Mouse (Mus musculus): ENCODE data around the gene Abhd16b.

The Abhd16b gene

DNA sequence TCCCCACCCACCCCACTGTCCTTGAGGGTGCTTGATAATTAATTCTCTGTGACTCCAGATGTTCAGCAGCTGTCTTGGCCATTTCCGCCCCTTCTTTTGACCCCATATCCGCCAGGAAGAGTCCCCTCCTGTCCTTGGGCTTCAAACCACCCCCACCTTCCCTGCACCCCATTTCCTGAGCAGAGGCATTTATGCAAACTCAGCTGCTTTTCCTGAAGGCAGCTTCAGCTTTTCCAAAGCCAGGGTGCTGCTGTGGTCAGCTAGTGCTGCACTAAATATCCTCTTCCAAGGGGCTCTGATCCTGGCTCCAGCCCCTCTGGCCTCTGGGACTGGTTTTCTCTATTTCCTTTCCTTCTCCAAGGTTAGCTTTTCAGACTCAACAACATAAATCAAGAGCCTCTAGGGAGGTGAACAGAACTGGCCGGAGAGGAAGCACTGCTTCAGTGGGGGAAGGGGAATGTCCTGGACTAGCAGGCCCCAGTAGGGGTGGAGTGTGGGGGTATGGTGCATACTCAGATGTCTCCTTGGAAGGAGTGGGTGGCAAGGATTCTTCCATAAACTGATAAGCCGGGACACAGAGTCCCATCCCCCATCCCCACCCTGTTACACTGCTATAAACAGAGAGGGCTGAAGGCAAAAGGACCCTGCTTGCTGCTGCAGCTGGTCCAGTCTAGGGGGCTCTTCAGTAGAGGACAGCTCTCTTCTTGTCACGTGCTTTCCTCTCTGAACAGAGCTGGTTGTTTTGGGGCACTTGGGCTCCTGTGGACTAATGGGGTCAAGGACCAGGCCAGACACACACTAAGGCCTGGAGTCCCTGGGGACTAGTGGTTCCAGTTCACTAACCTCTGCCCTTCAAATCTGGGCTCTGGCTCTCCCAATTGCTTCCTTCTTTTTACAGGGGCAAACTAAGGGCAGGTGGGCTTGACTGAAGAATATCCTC, 5.4 kb upstream of the Abhd16b start:
- DNase-seq: no peak

DNA sequence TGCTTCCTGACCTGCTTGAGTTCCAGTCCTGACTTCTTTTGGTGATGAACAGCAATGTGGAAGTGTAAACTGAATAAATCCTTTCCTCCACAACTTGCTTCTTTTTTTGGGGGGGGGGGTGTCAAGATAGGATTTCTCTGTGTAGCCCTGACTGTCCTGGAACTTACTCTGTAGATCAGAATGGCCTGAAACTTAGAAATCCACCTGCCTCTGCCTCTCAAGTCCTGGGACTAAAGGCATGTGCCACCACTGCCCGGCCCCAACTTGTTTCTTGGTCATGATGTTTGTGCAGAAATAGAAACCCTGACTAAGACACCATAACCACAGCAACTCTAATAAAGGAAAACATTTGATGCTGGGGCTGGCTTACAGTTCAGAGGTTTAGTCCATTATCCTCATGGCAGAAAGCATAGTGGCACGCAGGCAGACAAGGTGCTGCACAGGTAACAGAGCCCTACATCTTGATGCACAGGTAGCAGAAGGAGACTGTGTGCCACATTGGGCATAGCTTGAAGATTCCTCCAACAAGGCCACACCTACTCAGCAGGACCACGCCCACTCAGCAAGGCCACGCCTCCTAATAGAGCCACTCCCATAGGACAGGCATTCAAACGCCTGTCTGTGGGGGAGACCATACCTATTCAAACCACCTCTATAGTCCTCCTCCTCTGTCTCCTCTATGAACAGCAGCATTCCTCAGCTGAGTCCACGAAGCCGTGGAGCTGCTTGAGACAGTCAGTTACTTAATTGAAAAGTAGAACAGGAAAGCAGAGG, 1.4 kb upstream of the Abhd16b start:
- peak; percentile 67 for DNase-seq

DNA sequence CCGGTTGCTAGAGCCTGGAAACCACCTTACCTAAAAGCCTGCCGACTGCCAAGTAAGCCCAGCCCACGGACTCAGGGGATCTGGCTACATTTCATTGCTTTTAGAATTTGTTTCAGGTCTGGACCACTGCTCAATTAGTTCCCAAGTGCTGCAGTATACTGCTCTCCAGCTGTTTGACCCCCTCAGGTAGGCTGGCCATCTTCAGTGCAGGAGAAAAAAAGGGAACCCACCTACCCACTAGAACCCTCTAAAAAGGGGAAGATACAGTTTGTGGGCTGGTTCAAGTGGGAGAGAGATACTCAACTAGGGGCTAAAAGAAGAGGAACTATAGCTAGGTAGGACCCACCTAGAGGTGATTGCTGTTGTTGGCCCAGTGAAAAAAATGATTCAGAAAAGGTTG, 800 bp upstream of the Abhd16b start:
- no peak for DNase-seq

DNA sequence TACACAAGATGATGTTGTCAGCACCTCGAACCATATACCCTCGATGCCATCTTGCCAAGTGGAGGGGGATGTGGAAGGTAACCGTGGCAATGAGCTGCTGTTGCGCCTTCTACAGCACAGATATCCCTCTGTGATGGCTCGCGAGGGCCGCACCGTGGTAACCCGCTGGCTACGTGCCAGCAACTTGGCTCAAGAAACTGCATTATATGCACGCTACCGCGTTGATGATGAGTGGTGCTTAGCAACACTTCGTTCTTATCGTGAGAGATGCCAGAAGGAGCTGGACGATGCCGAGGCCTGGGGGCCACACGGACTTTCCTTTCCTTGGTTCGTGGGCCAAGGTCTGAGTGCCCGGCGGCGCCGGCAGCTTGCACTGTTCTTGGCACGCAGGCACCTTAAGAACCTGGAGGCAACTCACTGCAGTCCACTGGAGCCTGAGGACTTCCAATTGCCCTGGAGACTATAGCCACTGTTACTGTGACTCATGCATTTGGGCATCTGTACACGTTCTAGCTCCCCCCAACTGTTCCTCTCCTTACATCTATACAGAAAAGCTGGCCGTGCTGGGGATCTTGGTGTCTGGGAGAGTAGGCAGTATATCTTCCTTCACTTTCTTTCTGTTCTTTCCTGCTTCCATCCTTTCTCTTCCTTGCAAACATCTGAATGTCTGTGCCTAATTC, 1.4 kb downstream of the Abhd16b start:
- no peak for DNase-seq

DNA sequence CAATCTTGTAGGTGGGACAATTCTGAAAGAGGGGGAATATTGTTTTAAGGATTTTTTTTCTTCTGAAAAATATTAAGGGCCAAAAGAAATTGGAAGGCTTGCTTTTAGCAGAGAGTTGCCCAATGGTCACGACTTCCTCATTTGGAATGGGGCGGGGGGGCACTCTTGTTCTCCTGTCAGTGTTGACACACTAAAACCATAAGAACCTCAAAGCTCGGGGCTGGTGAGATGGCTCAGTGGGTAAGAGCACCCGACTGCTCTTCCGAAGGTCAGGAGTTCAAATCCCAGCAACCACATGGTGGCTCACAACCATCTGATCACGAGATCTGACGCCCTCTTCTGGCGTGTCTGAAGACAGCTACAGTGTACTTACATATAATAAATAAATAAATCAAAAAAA, 2.8 kb downstream of the Abhd16b start:
- DNase-seq: peak; percentile 21

DNA sequence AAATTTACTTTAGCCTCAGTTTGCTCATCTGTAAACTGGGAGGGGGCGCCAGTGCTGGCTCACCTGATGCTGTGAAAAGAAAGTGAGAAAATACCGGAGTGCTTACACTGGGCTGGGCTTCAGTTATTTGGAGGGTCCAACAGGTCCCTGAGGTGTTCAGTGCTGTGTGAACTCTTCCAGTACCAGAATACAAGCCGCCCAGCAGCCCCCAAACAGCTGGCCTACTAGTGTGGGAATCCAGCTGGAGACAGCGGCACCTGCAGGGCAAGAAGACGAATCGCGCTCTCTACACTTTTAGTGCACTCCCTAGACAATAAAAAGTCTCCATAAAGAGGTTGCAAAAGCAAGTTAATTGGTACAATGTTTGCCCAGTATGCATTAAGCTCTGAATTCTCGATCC, 3.3 kb downstream of the Abhd16b start:
- DNase-seq: peak; percentile 84

DNA sequence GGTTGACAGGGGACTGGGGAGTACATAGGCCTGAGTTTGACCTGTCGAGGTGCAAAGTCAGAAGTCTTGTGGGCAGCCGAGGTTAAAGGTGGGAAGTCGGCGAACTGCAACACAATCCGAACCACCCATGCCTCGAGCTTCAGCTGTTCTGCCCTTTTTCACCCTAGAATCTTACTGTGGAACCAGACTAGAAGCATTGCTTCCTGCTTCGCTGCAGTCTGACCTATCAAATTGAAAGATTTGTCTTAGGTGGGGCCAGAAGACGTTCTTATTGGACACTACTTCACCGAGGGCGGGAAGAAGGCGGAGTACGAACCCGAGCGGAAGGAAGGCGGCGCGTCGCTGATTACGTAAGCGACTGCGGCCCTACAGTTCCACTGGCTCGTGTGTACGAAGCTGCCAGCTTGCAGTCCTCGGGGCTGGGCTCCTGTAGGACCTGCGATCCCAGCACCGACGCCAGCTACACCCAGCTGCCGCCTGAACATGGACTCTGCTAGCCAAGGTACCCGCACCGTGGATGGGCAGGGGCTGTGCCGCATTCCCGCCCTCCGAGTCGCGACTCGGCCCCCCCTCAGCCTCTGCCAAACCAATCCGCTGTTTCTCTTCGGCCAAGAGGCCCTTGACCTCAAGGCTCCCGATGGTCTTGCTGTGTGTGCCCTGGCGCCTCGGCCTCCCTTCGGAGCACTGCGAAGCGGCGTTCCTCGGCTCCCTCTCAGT, 4.0 kb downstream of the Abhd16b start, which contains the start of gene Tpd52l2:
Tpd52l2 (plus strand) TSS at position 312 of the 717 bp plus-strand sequence.
- DNase-seq: peak; percentile 91

DNA sequence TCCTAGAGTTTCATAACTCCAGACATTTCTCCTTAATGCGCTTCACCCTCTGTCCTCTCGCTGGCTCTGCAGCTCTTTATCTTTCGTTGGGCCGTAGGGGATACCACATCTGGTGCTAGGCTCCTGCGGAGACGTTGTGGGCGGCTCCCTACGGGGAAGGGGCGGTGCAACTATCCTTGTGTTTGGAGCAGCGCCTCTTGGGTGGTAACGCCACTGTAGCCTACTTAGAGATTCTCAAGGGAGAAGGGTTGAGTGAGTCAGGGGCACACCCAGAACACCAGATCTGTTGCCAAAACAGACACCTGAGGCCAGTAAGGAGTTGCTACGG, 4.5 kb downstream of the Abhd16b start:
- peak; percentile 64 for DNase-seq

DNA sequence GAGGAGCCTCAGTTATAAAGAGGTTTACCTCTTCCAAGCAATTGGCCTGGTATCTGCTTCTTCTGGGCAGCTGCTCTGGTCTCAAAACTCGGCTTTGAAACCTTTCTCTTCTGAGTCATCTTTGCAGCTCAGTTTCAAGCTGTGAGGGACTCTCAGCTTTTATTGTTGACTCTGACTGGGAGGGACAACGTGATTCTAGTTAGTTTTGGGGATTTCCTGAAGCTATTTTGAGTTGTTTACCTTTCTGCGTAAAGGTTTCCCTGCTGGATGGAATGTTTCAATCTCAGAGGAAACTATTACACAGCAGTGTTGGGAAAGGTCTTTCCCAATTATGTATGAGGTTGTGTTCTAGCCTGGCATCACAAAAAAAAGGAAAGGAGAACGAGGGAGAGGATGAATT, 5.6 kb downstream of the Abhd16b start:
- DNase-seq: no peak

DNA sequence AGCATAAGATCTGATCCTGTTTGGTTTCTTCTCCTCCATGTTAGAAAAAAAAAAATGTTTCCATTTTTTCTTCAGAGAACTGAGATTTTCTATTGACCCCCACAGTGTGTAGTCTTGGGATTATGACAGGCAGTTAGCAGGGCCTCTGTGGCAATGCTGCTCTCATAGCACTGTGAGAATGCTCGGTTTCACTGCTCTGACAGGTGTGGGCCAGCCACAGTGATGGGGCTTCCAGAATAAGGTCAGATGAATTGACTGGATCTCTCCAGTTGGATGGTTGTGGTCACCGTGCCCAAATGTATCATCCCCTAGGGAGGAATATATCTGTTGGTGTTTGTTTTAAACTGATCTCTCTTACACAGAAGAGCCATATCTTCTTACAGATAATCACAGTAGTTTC, 16.2 kb downstream of the Abhd16b start:
- DNase-seq: no peak

DNA sequence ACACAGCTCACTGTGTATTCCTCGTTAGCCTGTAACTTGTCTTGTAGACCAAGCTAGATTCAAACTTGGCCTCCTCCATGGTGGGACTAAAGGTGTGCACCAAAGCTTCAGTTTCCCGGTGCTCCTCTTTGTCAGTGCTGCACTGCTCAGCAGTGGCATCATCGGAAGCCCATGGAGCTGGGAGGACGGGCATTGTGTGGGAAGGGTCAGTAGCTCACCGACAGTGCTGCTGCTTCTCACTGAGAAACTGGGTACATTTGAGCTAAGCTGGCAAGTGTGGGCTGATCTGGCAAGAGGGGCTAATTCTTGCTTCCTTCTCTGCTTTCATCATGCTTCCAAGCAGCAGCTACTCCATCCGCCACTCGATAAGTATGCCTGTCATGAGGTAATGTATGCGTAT, 18.2 kb downstream of the Abhd16b start:
- no peak for DNase-seq

DNA sequence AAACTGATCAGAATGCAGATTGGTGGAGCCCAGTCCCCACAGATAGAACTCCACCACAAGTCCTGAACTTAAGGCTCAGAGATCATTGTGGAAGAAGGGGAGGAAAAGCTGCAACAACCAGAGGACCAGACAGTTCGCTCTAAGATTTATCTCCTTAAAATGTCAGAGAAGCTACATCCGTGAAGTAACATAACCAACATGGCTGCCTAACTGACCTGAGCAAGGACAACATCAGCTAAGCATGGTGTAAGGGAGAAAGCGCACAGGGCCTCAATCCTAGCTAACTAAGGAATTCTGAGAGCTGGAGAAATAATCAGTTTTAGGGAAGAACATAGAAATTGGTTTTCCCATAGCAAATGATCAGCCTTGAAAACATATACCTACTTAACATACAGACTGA, 26.2 kb downstream of the Abhd16b start:
- no peak for DNase-seq

DNA sequence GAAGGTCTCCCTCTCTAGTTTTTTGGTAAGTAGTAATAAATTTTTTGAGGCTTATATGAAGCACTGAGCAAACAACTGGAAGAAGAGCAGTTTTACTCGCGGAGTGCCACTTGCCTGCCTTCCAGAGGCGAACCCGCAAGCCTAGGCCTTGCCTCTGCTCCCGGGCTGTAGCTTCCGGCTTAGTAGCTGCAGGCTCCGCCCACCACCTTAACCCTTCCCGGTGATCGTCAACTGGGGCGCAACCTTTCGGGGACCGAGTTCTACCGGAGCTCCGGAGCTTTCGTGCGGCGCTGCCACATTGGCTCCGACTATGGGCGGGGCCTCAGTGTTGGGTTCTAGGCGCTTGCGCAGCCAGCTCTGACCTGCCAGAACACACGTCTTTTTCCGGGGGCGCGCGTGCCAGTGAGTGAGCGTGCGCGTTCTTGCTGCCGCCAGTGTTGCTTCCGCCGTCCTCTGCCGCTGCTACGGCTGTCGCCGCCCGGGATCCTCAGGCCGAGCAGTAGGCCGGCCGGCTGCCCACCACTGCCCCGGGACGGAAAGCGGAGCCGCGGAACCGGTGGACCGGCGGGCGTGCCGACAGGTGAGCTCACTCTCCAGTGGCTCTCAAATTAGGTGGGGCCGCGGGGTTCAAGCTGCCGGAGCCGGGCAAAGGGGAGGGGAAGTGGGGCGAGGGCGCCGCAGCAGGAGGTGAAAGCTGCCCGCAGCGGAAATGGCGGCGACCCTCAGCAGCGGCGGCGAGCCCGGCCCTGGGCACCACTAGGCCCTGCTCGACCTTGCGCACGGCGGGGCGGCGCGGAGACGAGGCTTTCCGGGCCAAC, 27.3 kb downstream of the Abhd16b start, which contains the start of gene Dnajc5:
Dnajc5 (plus strand) TSS at position 368 of the 818 bp plus-strand sequence.
- peak; percentile 98 for DNase-seq

DNA sequence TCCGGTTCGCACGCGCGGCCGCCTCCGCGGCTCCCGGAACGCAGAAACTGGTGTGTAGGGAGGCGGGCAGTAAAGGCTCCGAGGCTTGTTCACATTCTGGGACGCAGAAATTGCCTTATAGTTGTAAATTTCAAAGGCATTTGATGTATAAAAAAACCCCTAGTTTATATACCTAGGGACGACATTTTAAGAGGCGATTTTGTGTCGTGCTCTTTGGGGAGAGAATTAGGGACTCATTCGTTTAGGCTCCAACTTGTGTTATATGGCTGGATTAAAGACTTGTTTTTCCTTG, 27.9 kb downstream of the Abhd16b start:
- no peak for DNase-seq

DNA sequence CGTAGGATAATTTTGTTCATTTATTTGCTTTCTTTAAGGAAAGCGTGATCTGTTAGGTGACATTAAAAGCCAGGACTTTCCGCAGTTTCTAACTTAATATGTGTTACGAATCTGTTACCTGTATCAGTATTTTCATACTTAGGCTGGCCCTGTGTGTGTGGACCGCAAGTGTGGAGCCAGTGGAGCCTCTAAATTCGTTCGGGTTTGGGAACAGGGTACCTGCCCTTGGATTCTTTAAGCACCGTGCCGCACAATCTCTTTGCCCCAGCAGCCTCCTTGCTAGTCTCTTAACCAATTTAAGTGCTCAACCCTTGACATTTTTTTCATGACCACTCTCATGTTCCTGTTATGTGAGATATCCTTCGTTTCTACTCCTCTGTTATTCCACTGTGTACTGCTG, 28.5 kb downstream of the Abhd16b start:
- DNase-seq: peak; percentile 21

DNA sequence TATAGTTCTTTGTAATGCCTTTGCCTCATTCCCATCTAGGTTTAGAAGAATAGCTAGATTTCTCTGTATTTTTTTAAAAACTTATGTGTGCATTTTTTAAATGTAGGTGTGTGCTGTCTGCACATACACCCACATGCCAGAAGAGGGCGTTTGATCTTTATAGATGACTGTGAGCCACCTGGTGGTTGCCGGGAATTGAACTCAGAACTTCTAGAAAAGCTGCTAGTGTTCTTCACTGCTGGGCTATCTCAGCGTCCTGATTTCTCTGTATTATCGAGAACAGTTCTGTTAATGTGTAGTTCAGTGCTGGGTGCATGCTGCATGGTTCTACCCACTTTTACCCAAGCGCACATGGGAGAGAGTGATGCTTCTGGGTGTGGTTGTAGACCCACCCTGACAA, 29.8 kb downstream of the Abhd16b start:
- peak; percentile 65 for DNase-seq

DNA sequence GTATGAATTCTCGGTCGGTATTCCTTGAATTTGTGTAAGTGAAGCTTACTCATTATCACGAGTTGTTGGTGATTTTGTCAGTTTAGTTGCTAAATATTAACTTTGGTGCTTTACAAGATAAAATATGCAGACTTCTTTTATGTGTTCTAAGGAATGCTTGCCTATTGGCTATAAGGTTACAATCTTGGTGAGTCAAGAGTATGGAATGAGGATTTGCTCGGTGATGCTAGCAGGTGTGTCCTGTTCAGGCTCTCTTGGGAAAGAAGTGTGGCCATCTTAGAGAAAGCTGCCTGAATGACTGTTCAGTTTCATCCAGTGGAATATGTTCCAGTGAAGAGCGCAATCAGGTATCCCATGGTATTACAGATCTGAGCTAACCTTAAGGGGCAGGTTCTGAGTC, 32.5 kb downstream of the Abhd16b start:
- DNase-seq: no peak

DNA sequence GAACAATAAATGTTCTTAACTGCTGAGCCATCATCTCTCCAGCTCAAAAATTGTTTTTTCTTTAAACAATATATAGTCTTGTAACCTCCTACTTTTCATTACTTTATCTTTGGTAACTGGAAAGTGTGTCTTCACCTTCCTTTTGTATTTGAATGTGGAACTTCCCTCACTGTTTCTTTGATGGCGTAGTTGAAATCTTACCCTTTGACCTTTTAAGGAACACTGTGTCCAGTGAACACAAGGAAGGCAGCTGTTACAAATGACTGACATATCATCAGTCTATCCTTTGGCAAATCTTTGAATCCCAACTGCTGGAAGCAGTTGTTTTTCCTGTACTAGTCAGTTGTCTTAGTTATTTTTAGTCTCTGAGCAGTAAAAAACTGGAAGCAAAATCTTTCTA, 36.1 kb downstream of the Abhd16b start:
- no peak for DNase-seq

DNA sequence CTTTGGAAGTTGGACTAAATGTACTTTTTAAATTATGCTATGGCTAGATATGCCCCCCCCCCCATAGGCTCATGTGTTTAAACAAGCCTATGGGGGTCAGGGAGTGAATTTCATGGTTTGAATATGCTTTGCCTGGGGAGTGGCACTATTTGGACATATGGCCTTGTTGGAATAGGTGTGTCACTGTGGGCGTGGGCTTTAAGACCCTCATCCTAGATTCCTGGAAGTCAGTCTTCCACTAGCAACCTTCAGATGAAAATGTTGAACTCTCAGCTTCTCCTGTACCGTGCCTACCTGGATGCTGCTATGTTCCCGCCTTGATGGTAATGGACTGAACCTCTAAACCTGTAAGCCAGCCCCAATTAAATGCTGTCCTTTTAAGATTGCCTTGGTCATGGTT, 39.6 kb downstream of the Abhd16b start:
- DNase-seq: no peak

DNA sequence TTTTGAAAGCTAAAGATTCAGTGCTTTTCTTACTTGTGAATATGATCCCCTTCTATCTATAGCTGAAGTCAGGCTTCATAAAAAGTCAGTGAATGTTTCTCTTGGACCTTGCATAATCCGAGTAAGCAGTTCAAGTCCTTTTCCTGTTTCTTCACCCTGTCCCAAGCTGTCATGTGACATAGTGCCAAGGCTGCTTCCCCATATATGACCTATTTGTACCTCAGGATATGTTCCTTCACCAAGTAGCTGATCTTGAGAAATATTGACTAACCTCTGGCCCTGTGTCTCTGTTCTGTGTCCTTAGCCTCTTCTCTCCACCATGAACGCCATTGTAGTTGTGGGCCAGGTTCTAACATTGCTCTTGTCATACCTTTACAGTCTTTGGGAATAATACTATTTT, 43.4 kb downstream of the Abhd16b start:
- DNase-seq: no peak

DNA sequence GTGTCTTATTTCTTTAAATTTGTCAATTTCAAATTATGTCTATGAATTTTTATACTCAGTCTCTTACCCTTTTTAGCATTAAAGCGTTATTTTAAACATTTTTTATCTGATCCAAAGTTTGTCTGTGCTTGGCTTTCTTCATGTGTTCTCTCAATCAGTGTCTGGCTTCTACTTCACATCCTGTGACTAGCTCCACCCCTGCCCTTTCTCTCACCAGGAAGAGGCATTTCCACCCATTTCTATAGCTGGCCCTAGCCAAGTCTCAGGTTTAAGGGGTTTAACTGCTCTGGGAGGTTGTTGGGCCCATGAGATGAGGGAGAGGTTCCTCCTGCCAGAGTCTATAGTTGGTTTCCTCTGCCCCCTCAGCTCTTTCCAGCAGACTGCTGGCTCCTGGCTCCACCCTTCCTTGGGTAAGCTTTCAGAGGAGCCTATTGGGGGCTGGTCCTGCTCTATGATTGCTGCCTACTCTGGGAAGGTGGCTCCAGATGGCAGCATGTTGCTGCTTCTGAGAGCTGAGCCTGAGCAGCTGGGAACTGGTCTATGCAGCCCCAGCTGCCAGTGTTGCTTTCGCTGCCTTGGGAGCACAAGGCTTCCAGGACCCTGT, 44.5 kb downstream of the Abhd16b start:
- DNase-seq: no peak
